Mouse (Mus musculus): ENCODE measurements around the gene Slc35a2. TPM values are rescaled to one million over a fixed set of nuclear protein-coding genes. Genes with fewer than 3 reads are reported as not detected.

Slc35a2 gene
- polyA plus RNA-seq, 1 experiment from 2014 or later, result 46.0 TPM

GRCm38 (mm10) chrX:7864551-7864950, 19.3 kb upstream of the Slc35a2 start:
- Histone ChIP-seq H3K27ac (ENCODE audit: low read length) (no peak overlapping the region), H3K4me1 (replicated peaks; ENCODE audit: control insufficient read depth, insufficient read depth, low read length) (no peaks in the 10 kb centered on the region), H3K27me3 (replicated peaks; ENCODE audit: control insufficient read depth, insufficient read depth, low read length) (no peaks in the 10 kb centered on the region), H3K36me3 (ENCODE audit: control insufficient read depth, insufficient read depth) (no peaks in the 10 kb centered on the region), H3K9ac (replicated peaks; ENCODE audit: low read depth, low read length) (no peak overlapping the region), H3K9me3 (ENCODE audit: control insufficient read depth, low read length) (no peaks in the 10 kb centered on the region), H3K4me2 (ENCODE audit: low read length) (no peak overlapping the region), H3K4me3 (replicated peaks; ENCODE audit: low read length) (no peak overlapping the region)
- 86% methylated on average over 3 of the region's 3 CpGs for WGBS
- ATAC-seq, result no peak

GRCm38 (mm10) chrX:7865343-7865742, 18.5 kb upstream of the Slc35a2 start:
- Histone ChIP-seq H3K9ac (replicated peaks; ENCODE audit: low read depth, low read length) (no peak overlapping the region), H3K27ac (ENCODE audit: low read length) (no peak overlapping the region)
- 97% methylated on average over 2 of the region's 2 CpGs for WGBS

GRCm38 (mm10) chrX:7865786-7866185, 18.0 kb upstream of the Slc35a2 start:
- 72% methylated on average over 2 of the region's 2 CpGs for WGBS

More at GRCm38 (mm10) chrX:7865343-7865742, 18.5 kb upstream of the Slc35a2 start:
- H3K4me1 ChIP-seq (replicated peaks; ENCODE audit: control insufficient read depth, insufficient read depth, low read length), result no peaks in the 10 kb centered on the region
- no peak for ATAC-seq
- no peaks in the 10 kb centered on the region for H3K36me3 ChIP-seq (ENCODE audit: control insufficient read depth, insufficient read depth)
- no peaks in the 10 kb centered on the region for H3K9me3 ChIP-seq (ENCODE audit: control insufficient read depth, low read length)
- no peak overlapping the region for H3K4me3 ChIP-seq (replicated peaks; ENCODE audit: low read length)
- no peaks in the 10 kb centered on the region for H3K27me3 ChIP-seq (replicated peaks; ENCODE audit: control insufficient read depth, insufficient read depth, low read length)
- H3K4me2 ChIP-seq (ENCODE audit: low read length), result no peak overlapping the region

GRCm38 (mm10) chrX:7867141-7867540, 16.7 kb upstream of the Slc35a2 start:
- 100% methylated on average over 1 of the region's 1 CpGs for WGBS
- Histone ChIP-seq H3K36me3 (ENCODE audit: control insufficient read depth, insufficient read depth) (peaks cover 3% of the 10 kb centered on the region; the same call in 1 of the 2 replicates), H3K27me3 (replicated peaks; ENCODE audit: control insufficient read depth, insufficient read depth, low read length) (no peaks in the 10 kb centered on the region), H3K9ac (replicated peaks; ENCODE audit: low read depth, low read length) (no peak overlapping the region), H3K4me2 (ENCODE audit: low read length) (no peak overlapping the region), H3K27ac (ENCODE audit: low read length) (no peak overlapping the region), H3K4me3 (replicated peaks; ENCODE audit: low read length) (no peak overlapping the region), H3K9me3 (ENCODE audit: control insufficient read depth, low read length) (no peaks in the 10 kb centered on the region), H3K4me1 (replicated peaks; ENCODE audit: control insufficient read depth, insufficient read depth, low read length) (no peaks in the 10 kb centered on the region)
- no peak for ATAC-seq

More at GRCm38 (mm10) chrX:7865786-7866185, 18.0 kb upstream of the Slc35a2 start:
- H3K9ac ChIP-seq (replicated peaks; ENCODE audit: low read depth, low read length), result no peak overlapping the region
- no peak overlapping the region for H3K4me2 ChIP-seq (ENCODE audit: low read length)
- no peak overlapping the region for H3K27ac ChIP-seq (ENCODE audit: low read length)
- ATAC-seq, result no peak
- no peaks in the 10 kb centered on the region for H3K27me3 ChIP-seq (replicated peaks; ENCODE audit: control insufficient read depth, insufficient read depth, low read length)
- H3K9me3 ChIP-seq (ENCODE audit: control insufficient read depth, low read length), result no peaks in the 10 kb centered on the region
- H3K4me1 ChIP-seq (replicated peaks; ENCODE audit: control insufficient read depth, insufficient read depth, low read length), result no peaks in the 10 kb centered on the region
- H3K36me3 ChIP-seq (ENCODE audit: control insufficient read depth, insufficient read depth), result no peaks in the 10 kb centered on the region
- H3K4me3 ChIP-seq (replicated peaks; ENCODE audit: low read length), result no peak overlapping the region

GRCm38 (mm10) chrX:7868506-7868905, 15.3 kb upstream of the Slc35a2 start:
- H3K9me3 ChIP-seq (ENCODE audit: control insufficient read depth, low read length), result no peaks in the 10 kb centered on the region
- no peak overlapping the region for H3K4me2 ChIP-seq (ENCODE audit: low read length)
- H3K4me1 ChIP-seq (replicated peaks; ENCODE audit: control insufficient read depth, insufficient read depth, low read length), result no peaks in the 10 kb centered on the region
- no peak overlapping the region for H3K27ac ChIP-seq (ENCODE audit: low read length)
- H3K4me3 ChIP-seq (replicated peaks; ENCODE audit: low read length), result no peak overlapping the region
- H3K27me3 ChIP-seq (replicated peaks; ENCODE audit: control insufficient read depth, insufficient read depth, low read length), result no peaks in the 10 kb centered on the region
- H3K36me3 ChIP-seq (ENCODE audit: control insufficient read depth, insufficient read depth), result peaks cover 3% of the 10 kb centered on the region; the same call in 1 of the 2 replicates
- no peak for ATAC-seq
- WGBS, result 52% methylated on average over 2 of the region's 2 CpGs
- H3K9ac ChIP-seq (replicated peaks; ENCODE audit: low read depth, low read length), result no peak overlapping the region

GRCm38 (mm10) chrX:7869826-7870225, 14.0 kb upstream of the Slc35a2 start:
- Histone ChIP-seq H3K36me3 (ENCODE audit: control insufficient read depth, insufficient read depth) (peaks cover 5% of the 10 kb centered on the region; the same call in 1 of the 2 replicates), H3K4me3 (replicated peaks; ENCODE audit: low read length) (no peak overlapping the region), H3K4me2 (ENCODE audit: low read length) (no peak overlapping the region), H3K27ac (ENCODE audit: low read length) (no peak overlapping the region), H3K9me3 (ENCODE audit: control insufficient read depth, low read length) (no peaks in the 10 kb centered on the region), H3K27me3 (replicated peaks; ENCODE audit: control insufficient read depth, insufficient read depth, low read length) (no peaks in the 10 kb centered on the region), H3K9ac (replicated peaks; ENCODE audit: low read depth, low read length) (no peak overlapping the region), H3K4me1 (replicated peaks; ENCODE audit: control insufficient read depth, insufficient read depth, low read length) (no peaks in the 10 kb centered on the region)
- WGBS, result 16% methylated on average over 3 of the region's 3 CpGs
- no peak for ATAC-seq

GRCm38 (mm10) chrX:7878007-7878419, 5.8 kb upstream of the Slc35a2 start, which contains the start of gene Pim2:
Pim2 (plus strand) TSS chrX:7878262.
- peaks cover 2% of the 10 kb centered on the region; the same call in 1 of the 2 replicates for H3K36me3 ChIP-seq (ENCODE audit: control insufficient read depth, insufficient read depth)
- peak within 1 kb of the TSS; percentile 47 for H3K27ac ChIP-seq (ENCODE audit: low read length)
- H3K27me3 ChIP-seq (replicated peaks; ENCODE audit: control insufficient read depth, insufficient read depth, low read length), result no peaks in the 10 kb centered on the region
- 13% methylated on average over 36 of the region's 38 CpGs for WGBS
- peaks cover 13% of the 10 kb centered on the region for H3K4me1 ChIP-seq (replicated peaks; ENCODE audit: control insufficient read depth, insufficient read depth, low read length)
- H3K4me3 ChIP-seq (replicated peaks; ENCODE audit: low read length), result peak within 1 kb of the TSS; percentile 51
- peak; percentile 91 for ATAC-seq
- H3K9me3 ChIP-seq (ENCODE audit: control insufficient read depth, low read length), result no peaks in the 10 kb centered on the region
- peak within 1 kb of the TSS; percentile 63 for H3K9ac ChIP-seq (replicated peaks; ENCODE audit: low read depth, low read length)
- peak within 1 kb of the TSS; percentile 77 for H3K4me2 ChIP-seq (ENCODE audit: low read length)

- no peak overlapping the region for H3K27ac ChIP-seq (ENCODE audit: low read length)
These were observed 5.3 kb upstream of the Slc35a2 start for GRCm38 (mm10) chrX:7878495-7878894.

GRCm38 (mm10) chrX:7879819-7880218, 4.0 kb upstream of the Slc35a2 start:
- Histone ChIP-seq H3K36me3 (ENCODE audit: control insufficient read depth, insufficient read depth) (no peaks in the 10 kb centered on the region), H3K27ac (ENCODE audit: low read length) (no peak overlapping the region), H3K9ac (replicated peaks; ENCODE audit: low read depth, low read length) (0 out of 2 replicates have a peak overlapping the region, but pooled peaks have one; percentile 6), H3K9me3 (ENCODE audit: control insufficient read depth, low read length) (no peaks in the 10 kb centered on the region), H3K4me2 (ENCODE audit: low read length) (peak overlapping the region; percentile 77), H3K4me3 (replicated peaks; ENCODE audit: low read length) (peak overlapping the region; percentile 51), H3K4me1 (replicated peaks; ENCODE audit: control insufficient read depth, insufficient read depth, low read length) (peaks cover 17% of the 10 kb centered on the region), H3K27me3 (replicated peaks; ENCODE audit: control insufficient read depth, insufficient read depth, low read length) (no peaks in the 10 kb centered on the region)
- WGBS, result 11% methylated on average over 11 of the region's 11 CpGs
- ATAC-seq, result peak; percentile 32

More at GRCm38 (mm10) chrX:7878495-7878894, 5.3 kb upstream of the Slc35a2 start:
- Histone ChIP-seq H3K27me3 (replicated peaks; ENCODE audit: control insufficient read depth, insufficient read depth, low read length) (no peaks in the 10 kb centered on the region), H3K4me1 (replicated peaks; ENCODE audit: control insufficient read depth, insufficient read depth, low read length) (peaks cover 16% of the 10 kb centered on the region), H3K9ac (replicated peaks; ENCODE audit: low read depth, low read length) (peak overlapping the region; percentile 63), H3K9me3 (ENCODE audit: control insufficient read depth, low read length) (no peaks in the 10 kb centered on the region), H3K36me3 (ENCODE audit: control insufficient read depth, insufficient read depth) (peaks cover 2% of the 10 kb centered on the region; the same call in 1 of the 2 replicates), H3K4me3 (replicated peaks; ENCODE audit: low read length) (peak overlapping the region; percentile 51), H3K4me2 (ENCODE audit: low read length) (peak overlapping the region; percentile 77)
- ATAC-seq, result peak; percentile 21
- WGBS, result 15% methylated on average over 21 of the region's 21 CpGs

Data from forebrain, embryonic 16.5 days (tissue).